Mouse (Mus musculus) left cerebral cortex, adult 2 months (tissue): ENCODE measurements around the gene Slx1b. TPM values are rescaled to one million over a fixed set of nuclear protein-coding genes. Genes with fewer than 3 reads are reported as not detected.

Experiments used
- DNase-seq, 2 experiments: peaks; one replicate each; pipeline ENCODE4 v3.0.0; 2021 to 2022; ENCODE audit warnings: low spot score in 2 of 2, mixed read lengths in 1 of 2; ENCODE audit errors: extremely low spot score in 1 of 2
- H3K27ac ChIP-seq: fragments of 200-600 bp; 2 replicates; pipeline ENCODE4 v1.8.1; 2022
- H3K4me3 ChIP-seq: fragments of 200-600 bp; 2 replicates; pipeline ENCODE4 v1.8.1; 2022
- CTCF ChIP-seq: fragments of 200-600 bp; IDR thresholded peaks from 2 replicates; pipeline ENCODE4 v1.8.1; 2022; ENCODE audit warnings: antibody characterized with exemption, mild to moderate bottlenecking, moderate library complexity
- intact Hi-C: fragments of 180-260 bp; cut with DNase I; formaldehyde crosslinking; loops from one replicate; pipeline ENCODE4 v1.15.1; 2025
- total RNA-seq, 2 experiments: library from RNA; stranded (reverse); gene quantifications; 2 replicates each; pipeline ENCODE4 v1.2.3; 2021

The Slx1b gene
- total RNA-seq, 2 experiments from 2014 or later: 17.9 to 21.1 TPM

DNA sequence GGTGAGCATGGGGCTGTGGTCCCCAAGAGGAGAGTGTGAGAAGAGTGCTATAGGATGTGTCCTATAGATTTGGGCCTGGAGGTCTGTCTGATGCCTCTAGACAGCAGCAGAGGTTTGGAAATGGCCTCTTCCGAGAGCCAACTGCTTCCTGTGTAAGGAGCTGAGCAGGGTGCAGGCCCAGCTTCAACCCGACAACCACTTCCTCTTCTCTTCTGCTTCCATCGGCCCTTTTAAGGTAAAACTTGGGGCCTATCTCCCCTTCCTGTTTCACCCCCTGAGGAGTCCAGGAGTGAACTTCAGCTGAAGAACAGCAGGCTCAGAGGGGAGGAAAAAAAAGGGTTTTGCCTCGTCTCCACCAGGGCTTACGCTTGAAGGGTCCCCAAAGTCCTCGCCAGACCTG lies 6.8 kb upstream of the Slx1b start:
- DNase-seq: no peak
- Histone ChIP-seq H3K27ac (peak overlapping the region; percentile 90), H3K4me3 (peak overlapping the region; percentile 58)
- no peak for TF ChIP-seq CTCF
- intact Hi-C loops: loop anchor here (5.0 kb wide), 4 partner anchors 40 to 95 kb away; partner anchors contain the start of genes Fam57b and Ypel3

- intact Hi-C loops: loop anchor here (5.0 kb wide), 4 partner anchors 41 to 96 kb away; partner anchors contain the start of genes Fam57b and Ypel3
- Histone ChIP-seq H3K4me3 (peak overlapping the region; percentile 58), H3K27ac (peak overlapping the region; percentile 62)
- no peak for DNase-seq
- TF ChIP-seq CTCF: no peak
Observed at GRCm38 (mm10) chr7:126701559-126702357, 6.2 kb upstream of the Slx1b start.

- H3K27ac ChIP-seq: peak overlapping the region; percentile 62
- peak overlapping the region; percentile 58 for H3K4me3 ChIP-seq
- peak; percentile 93 for TF ChIP-seq CTCF
- intact Hi-C loops: loop anchor here (5.0 kb wide), 4 partner anchors 41 to 96 kb away; partner anchors contain the start of genes Fam57b and Ypel3
- peak; percentile 90 to 94 for DNase-seq
Observed at GRCm38 (mm10) chr7:126701070-126701469, 5.5 kb upstream of the Slx1b start.

DNA sequence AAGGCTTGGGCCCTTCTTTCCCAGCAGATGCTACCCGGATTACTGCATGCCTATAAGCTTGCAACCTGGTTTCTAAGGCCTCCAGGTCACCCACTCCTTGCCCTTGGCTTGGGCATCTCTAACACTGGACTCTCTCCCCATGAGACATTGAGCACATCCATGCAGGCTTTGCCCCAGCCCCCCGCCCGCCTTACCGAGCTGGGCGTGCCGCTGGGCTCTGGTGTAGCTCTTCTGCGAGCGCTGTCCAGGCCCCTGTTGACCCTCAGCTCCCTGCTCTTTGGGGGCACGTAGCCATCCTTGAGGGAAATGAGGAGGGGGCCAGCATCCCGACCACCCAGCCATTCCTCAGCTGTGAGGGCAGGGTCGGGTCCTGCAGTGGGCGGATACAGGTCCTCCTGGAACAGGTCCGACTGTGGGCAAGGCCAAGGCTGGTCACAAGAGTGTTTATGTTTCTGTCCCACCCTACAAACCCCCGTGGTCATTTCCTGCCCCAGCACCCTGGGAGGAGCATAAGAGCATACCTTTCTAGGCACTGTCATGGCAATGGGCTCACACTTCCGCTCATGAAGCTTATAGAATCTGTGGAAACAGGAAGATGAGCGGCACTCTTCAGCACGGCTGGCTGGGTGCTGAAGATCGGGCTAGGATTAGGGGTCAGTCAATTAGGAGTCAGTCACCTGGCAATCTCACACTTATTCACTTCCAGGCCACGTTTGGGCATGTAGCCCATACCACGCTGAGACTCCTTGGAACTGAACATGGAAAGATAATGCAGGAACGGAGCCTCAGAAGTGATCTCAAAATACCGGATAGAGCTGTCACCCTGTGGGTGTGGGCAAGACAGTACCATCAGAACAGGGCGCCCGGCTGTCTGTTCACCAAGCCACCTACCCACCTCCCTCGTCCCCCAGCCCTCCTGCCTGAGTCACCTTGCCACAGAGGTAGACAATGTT lies 4.8 kb upstream of the Slx1b start:
- peak overlapping the region; percentile 58 for H3K4me3 ChIP-seq

DNA sequence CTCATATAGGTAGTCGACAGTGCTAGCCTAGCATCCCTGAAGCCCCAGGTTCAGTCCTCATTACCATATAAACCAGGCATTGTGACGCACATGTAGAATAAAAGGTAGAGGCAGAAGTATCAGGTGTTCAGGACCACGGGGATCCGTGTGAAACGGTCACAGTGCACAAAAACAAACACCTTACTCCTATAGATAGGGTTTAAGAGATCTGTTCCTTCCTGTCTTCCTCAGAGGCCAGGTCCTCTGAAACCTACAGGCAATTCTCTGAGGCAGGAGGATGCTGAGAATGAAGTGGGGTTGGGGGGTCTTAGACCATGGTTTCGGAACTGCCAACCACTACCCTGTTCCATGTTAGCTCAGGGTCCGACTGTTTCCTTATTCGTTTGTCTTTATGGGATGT lies 2.3 kb upstream of the Slx1b start:
- no peak for TF ChIP-seq CTCF
- intact Hi-C loops: no loop called here
- no peak overlapping the region for H3K27ac ChIP-seq
- no peak for DNase-seq
- H3K4me3 ChIP-seq: no peak overlapping the region

More for the DNA sequence above, 4.8 kb upstream of the Slx1b start:
- intact Hi-C loops: loop anchor here (5.0 kb wide), 4 partner anchors 42 to 97 kb away; partner anchors contain the start of genes Fam57b and Ypel3
- no peak for DNase-seq
- TF ChIP-seq CTCF: no peak
- peak overlapping the region; percentile 12; the same call in 1 of the 2 replicates for H3K27ac ChIP-seq

GRCm38 (mm10) chr7:126696886-126697285 lies 1.3 kb upstream of the Slx1b start:
- intact Hi-C loops: no loop called here
- Histone ChIP-seq H3K27ac (no peak overlapping the region; the same call in 1 of the 2 replicates), H3K4me3 (peak overlapping the region; percentile 74)
- TF ChIP-seq CTCF: no peak
- DNase-seq: no peak

GRCm38 (mm10) chr7:126696303-126696702 lies 719 bp upstream of the Slx1b start:
- peak overlapping the region; percentile 73 for H3K27ac ChIP-seq
- peak overlapping the region; percentile 74 for H3K4me3 ChIP-seq
- intact Hi-C loops: no loop called here
- DNase-seq: no peak
- TF ChIP-seq CTCF: no peak

DNA sequence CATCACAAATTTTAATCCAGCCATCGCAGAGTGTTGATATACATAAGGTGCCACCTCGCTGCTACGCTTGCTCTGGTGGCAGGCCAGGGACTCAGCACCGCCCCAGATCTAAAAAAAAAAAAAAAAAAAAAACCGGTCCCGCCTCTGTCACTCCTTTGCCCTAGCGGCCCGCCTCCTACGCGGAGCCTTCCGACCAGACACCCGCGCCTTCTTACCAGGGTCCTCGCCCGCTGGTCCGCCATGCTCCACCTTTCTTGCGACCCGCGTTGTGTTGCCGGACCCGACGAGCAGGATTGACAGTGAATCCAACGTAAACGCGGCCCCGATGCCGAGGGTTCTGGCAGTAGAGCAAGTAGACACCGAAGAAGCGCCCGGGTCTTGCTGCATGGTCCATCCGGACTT lies 373 bp downstream of the Slx1b start, which contains the start of gene Bola2:
Bola2 (plus strand) TSS at position 192 of the 402 bp plus-strand sequence.
- intact Hi-C loops: loop anchor here (2.0 kb wide), 2 partner anchors 46 to 112 kb away; partner anchors contain the start of gene Sgf29
- no peak for TF ChIP-seq CTCF
- peak; percentile 58 to 61 for DNase-seq
- Histone ChIP-seq H3K4me3 (peak within 1 kb of the TSS; percentile 74), H3K27ac (peak within 1 kb of the TSS; percentile 89)

GRCm38 (mm10) chr7:126694441-126695051 lies 1.0 kb downstream of the Slx1b start:
- Histone ChIP-seq H3K27ac (peak overlapping the region; percentile 89), H3K4me3 (peak overlapping the region; percentile 74)
- intact Hi-C loops: loop anchor here (2.0 kb wide), 2 partner anchors 46 to 112 kb away; partner anchors contain the start of gene Sgf29
- no peak for DNase-seq
- no peak for TF ChIP-seq CTCF

- H3K27ac ChIP-seq: no peak overlapping the region
- H3K4me3 ChIP-seq: no peak overlapping the region
- no peak for TF ChIP-seq CTCF
- no peak for DNase-seq
- intact Hi-C loops: loop anchor here (2.0 kb wide), 2 partner anchors 45 to 111 kb away; partner anchors contain the start of gene Sgf29
Observed at GRCm38 (mm10) chr7:126693781-126694180, 1.8 kb downstream of the Slx1b start.

GRCm38 (mm10) chr7:126693256-126693655 lies 2.3 kb downstream of the Slx1b start:
- no peak overlapping the region for H3K4me3 ChIP-seq
- TF ChIP-seq CTCF: peak; percentile 89
- no peak overlapping the region for H3K27ac ChIP-seq
- peak; percentile 70 to 75 for DNase-seq
- intact Hi-C loops: no loop called here
